Mouse (Mus musculus) intestine, postnatal 0 days (tissue): ENCODE measurements around the gene Endou. TPM values are rescaled to one million over a fixed set of nuclear protein-coding genes. Genes with fewer than 3 reads are reported as not detected.

ENCODE experiments used
- ATAC-seq: fragments of 200-750 bp; cut with Nextera tagmentation; 2 replicates; pipeline ENCODE4 v1.8.0; 2017; ENCODE audit warnings: mild to moderate bottlenecking, moderate TSS enrichment, moderate library complexity
- H3K27ac ChIP-seq: fragments of 300-500 bp; sonication (generic); 2 replicates; pipeline ENCODE4 v1.5.1; 2014; ENCODE audit warnings: mild to moderate bottlenecking, low read depth, low read length, moderate library complexity
- H3K27me3 ChIP-seq: fragments of 300-500 bp; sonication (generic); replicated peaks from 2 replicates; pipeline ENCODE4 v1.6.1; 2014; ENCODE audit warnings: low read length, mixed read lengths; ENCODE audit not compliant: control insufficient read depth, insufficient read depth
- H3K36me3 ChIP-seq: fragments of 300-500 bp; sonication (generic); 2 replicates; pipeline ENCODE4 v1.6.1; 2014; ENCODE audit warnings: mild to moderate bottlenecking, moderate library complexity; ENCODE audit not compliant: control insufficient read depth, insufficient read depth
- H3K4me1 ChIP-seq: fragments of 300-500 bp; sonication (generic); replicated peaks from 2 replicates; pipeline ENCODE4 v1.6.1; 2014; ENCODE audit warnings: antibody characterized with exemption, low read length, mixed read lengths; ENCODE audit not compliant: control insufficient read depth, insufficient read depth
- H3K4me2 ChIP-seq: fragments of 300-500 bp; sonication (generic); replicated peaks from 2 replicates; pipeline ENCODE4 v1.6.1; 2014; ENCODE audit warnings: low read depth, mild to moderate bottlenecking, moderate library complexity
- H3K4me3 ChIP-seq: fragments of 300-500 bp; sonication (generic); 2 replicates; pipeline ENCODE4 v1.5.1; 2014; ENCODE audit warnings: low read depth, low read length
- H3K9ac ChIP-seq: fragments of 300-500 bp; sonication (generic); 2 replicates; pipeline ENCODE4 v1.6.1; 2014; ENCODE audit warnings: mild to moderate bottlenecking, low read depth, low read length
- H3K9me3 ChIP-seq: fragments of 300-500 bp; sonication (generic); 2 replicates; pipeline ENCODE4 v1.6.1; 2016; ENCODE audit warnings: mixed run types; ENCODE audit not compliant: control insufficient read depth
- CTCF ChIP-seq: sonication (generic); IDR thresholded peaks from 2 replicates; pipeline ENCODE4 v1.5.1; 2016; ENCODE audit warnings: low read depth, mild to moderate bottlenecking, control low read depth, antibody characterized with exemption, moderate library complexity
- WGBS: fragments of 180-500 bp; shearing (Covaris S2); extraction: QIAGEN DNeasy Blood & Tissue Kit; methylation state at CpG from one replicate; pipeline ENCODE4 v1.1.7; 2014; 5-methylcytosine and 5-hydroxymethylcytosine counted together
- polyA plus RNA-seq: library from polyadenylated mRNA; unstranded; fragments of >200 nt; fragmentation: Nextera tagmentation; extraction: Ambion mirVana; gene quantifications from 2 replicates; pipeline ENCODE4 v1.2.1, GENCODE M21; 2015

The Endou gene
- polyA plus RNA-seq, 1 experiment from 2014 or later = 0.40 TPM

GRCm38 (mm10) chr15:97666457-97666770, 64.7 kb downstream of the Endou start:
- no peak overlapping the region for H3K9ac ChIP-seq
- no peak overlapping the region for H3K27ac ChIP-seq
- ATAC-seq = no peak

GRCm38 (mm10) chr15:97665770-97666456, 65.2 kb downstream of the Endou start:
- Histone ChIP-seq H3K36me3 (no peaks in the 10 kb centered on the region), H3K4me1 (no peaks in the 10 kb centered on the region), H3K9me3 (no peaks in the 10 kb centered on the region), H3K4me3 (no peak overlapping the region), H3K4me2 (no peak overlapping the region), H3K27me3 (no peaks in the 10 kb centered on the region), H3K27ac (no peak overlapping the region), H3K9ac (no peak overlapping the region)
- no peak for ATAC-seq
- 77% methylated on average over 25 of the region's 25 CpGs for WGBS
- no peak for TF ChIP-seq CTCF

More at GRCm38 (mm10) chr15:97666457-97666770, 64.7 kb downstream of the Endou start:
- Histone ChIP-seq H3K4me2 (no peak overlapping the region), H3K9me3 (no peaks in the 10 kb centered on the region), H3K36me3 (no peaks in the 10 kb centered on the region), H3K27me3 (no peaks in the 10 kb centered on the region), H3K4me1 (no peaks in the 10 kb centered on the region), H3K4me3 (no peak overlapping the region)
- no peak for TF ChIP-seq CTCF
- 91% methylated on average over 10 of the region's 10 CpGs for WGBS

GRCm38 (mm10) chr15:97664981-97665668, 66.0 kb downstream of the Endou start:
- Histone ChIP-seq H3K4me1 (no peaks in the 10 kb centered on the region), H3K4me2 (no peak overlapping the region), H3K9me3 (no peaks in the 10 kb centered on the region), H3K27ac (no peak overlapping the region), H3K36me3 (no peaks in the 10 kb centered on the region), H3K9ac (no peak overlapping the region), H3K27me3 (no peaks in the 10 kb centered on the region), H3K4me3 (no peak overlapping the region)
- peak; percentile 76 for TF ChIP-seq CTCF
- no peak for ATAC-seq
- WGBS = 64% methylated on average over 16 of the region's 16 CpGs

GRCm38 (mm10) chr15:97663750-97664406, 67.3 kb downstream of the Endou start:
- no peaks in the 10 kb centered on the region for H3K9me3 ChIP-seq
- peak overlapping the region; percentile 66 for H3K4me2 ChIP-seq
- H3K4me1 ChIP-seq = no peaks in the 10 kb centered on the region
- WGBS = 7% methylated on average over 19 of the region's 19 CpGs
- ATAC-seq = peak; percentile 56; the same call in 1 of the 2 replicates
- H3K9ac ChIP-seq = no peak overlapping the region
- no peaks in the 10 kb centered on the region for H3K36me3 ChIP-seq
- H3K27ac ChIP-seq = peak overlapping the region; percentile 22; the same call in 1 of the 2 replicates
- H3K4me3 ChIP-seq = peak overlapping the region; percentile 38
- TF ChIP-seq CTCF = peak; percentile 87
- no peaks in the 10 kb centered on the region for H3K27me3 ChIP-seq

Other genes with a start within 250 kb of the Endou start
- gene Rpap3, start 25.5 kb downstream of the Endou start, polyA plus RNA-seq = 11.8 and 12.0 TPM in 2 replicates
- 2.7 and 3.5 TPM in 2 replicates for gene Rapgef3, start 36.6 kb upstream of the Endou start, polyA plus RNA-seq
- gene Slc48a1, start 47.2 kb upstream of the Endou start, polyA plus RNA-seq = 23.1 and 24.3 TPM in 2 replicates
- 7.8 and 9.2 TPM in 2 replicates for gene Hdac7, start 113.2 kb upstream of the Endou start, polyA plus RNA-seq
- 6.5 and 7.0 TPM in 2 replicates for gene Vdr, start 179.3 kb upstream of the Endou start, polyA plus RNA-seq
- 33.3 and 36.7 TPM in 2 replicates for gene Tmem106c, start 232.9 kb upstream of the Endou start, polyA plus RNA-seq